Mouse (Mus musculus): ENCODE data around the gene Timm13.

Gene Timm13

DNA sequence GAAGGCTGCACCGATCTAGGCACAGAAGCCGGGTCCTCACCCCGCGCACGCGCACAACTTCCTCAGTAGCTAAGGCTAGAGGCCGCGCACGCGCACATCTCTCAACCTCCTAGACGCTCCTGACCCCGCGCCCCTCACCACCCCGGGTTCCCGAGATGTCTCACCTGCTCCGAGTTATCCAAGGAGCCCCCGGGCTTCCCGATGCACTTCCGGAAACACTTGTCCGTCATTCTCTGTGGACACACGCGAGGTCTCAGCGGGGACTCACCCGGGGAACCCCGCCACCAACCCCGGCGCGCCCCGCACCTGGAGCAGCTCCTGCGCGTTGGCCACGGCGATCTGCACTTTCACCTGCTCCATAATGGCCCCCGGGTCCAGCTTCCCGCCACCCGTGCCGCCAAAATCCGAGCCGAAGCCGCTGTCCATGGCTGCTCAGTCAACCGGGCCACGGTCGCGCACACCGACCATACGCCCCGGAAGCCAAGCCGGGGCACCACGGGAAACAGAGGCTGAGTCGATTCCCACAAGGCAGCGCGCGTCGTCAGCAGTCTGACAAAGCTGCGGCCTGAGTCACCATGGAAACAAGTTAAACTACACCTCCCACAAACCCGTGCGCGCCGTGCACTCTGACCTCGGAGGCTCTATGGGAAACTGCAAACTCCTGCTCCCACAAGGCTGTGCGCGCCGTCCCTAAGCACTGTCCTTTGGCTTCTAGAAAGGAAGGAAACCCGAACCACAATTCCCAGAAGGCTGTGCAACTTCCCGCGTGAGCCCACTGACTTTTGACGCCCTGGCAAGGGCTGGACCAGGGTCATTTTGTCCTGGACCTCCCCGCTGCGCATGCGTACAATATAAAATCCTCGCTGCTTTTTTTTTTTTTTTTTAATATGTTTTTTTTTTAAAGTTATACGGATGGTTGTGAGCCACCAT, at the start of gene Timm13:
Gene Timm13 (minus strand): TSS at position 652 of the 930 bp plus-strand sequence.
- DNase-seq (ENCODE audit: low spot score in 2 of 2), result peak; percentile 99 to 100

DNA sequence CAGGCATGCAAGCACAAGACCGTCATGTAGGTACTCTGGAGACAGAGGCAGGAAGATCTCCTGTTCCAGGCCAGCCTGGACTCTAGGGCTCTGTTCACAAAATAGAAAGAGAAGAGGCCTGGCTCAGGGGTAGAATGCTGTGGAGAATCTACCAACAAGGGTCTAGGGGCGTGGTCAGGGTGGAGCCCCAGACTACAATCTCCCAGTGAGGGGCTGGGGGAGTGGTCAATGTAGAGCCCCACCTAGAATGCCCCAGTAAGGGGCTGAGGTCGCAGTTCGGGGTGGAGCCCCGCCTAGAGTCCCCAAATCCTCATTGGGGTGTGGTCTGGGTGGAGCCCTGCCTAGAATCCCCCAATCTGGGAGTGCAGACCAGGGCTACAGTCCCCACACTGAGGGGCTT, 49.5 kb upstream of the Timm13 start:
- DNase-seq (ENCODE audit: low spot score in 2 of 2), result no peak

GRCm38 (mm10) chr10:80949081-80949480, 48.3 kb upstream of the Timm13 start:
- DNase-seq (ENCODE audit: low spot score in 2 of 2), result no peak

DNA sequence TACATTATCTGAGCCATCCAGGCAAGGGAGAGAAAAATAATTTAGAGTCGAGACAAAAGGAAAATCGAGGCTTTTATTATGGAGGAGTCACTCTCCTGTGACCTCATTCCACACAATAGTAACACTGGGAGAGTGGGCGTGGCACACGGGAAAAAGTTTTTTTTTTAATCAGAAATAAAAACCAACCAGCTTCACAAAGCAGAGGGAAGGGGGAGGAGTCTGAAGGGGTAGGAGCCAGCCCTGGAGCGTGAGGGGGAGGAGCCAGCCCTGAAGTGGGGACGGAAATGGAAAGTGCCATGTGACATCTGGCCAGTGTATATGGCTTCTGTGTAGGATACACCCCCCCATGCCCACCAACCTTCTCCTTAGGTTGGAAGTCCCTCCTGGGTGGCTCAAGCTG, 47.8 kb upstream of the Timm13 start:
- no peak for DNase-seq (ENCODE audit: low spot score in 2 of 2)

- DNase-seq (ENCODE audit: low spot score in 2 of 2), result no peak
These were observed 47.0 kb upstream of the Timm13 start for GRCm38 (mm10) chr10:80947802-80948201.

DNA sequence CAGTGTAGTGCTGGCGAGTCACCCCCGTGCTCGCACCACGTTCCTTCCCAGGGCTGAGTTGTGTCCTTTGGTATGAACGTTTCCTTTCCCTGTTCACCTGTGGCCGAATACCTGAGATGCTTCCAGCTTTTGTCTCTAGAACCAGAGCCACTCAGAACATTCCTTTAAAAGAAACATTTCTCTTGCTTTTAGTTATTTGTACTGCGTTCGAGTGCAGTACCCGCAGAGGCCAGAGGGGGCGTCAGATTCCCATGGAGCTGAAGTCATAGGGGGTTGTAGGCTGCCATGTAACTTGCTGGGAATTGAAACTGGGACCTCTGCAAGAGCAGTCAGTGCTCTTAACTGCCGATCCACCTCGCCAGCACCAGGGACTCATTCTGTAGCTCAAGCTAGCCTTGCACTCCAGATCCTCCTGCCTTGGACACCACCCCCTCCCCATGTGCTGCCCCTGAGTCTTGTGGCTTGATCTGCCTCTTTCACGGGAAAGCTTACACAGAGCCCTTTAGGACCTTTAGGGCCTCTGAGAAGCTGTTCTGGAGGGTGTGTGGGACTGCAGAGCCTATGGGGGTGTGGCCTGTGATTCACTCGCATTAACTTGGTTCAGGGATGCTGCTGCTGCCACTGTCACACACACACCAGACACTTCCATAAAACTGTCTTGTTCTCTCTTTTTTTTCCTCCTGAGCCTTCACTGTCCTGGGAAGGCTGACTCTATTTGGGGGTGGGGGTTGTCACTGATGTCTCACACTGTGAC, 46.1 kb upstream of the Timm13 start:
- DNase-seq (ENCODE audit: low spot score in 2 of 2), result no peak

DNA sequence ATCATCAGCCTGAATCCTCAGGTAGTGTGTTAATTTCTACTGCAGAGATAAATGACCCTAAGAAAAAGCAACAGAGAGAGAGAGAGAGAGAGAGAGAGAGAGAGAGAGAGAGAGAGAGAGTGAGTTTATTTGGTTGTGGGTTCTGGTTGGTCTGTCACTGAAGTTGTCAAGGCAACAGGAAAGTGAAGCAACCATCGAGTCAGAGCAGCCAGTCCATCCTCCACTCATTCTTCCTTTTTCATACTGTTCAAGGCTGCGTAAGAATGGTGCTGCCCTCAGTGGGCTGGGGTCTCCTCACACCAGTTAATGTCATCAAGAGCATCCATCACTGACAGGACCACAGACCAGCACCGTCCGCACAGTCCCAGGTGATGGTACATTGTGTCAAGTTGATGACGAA, 43.5 kb upstream of the Timm13 start:
- no peak for DNase-seq (ENCODE audit: low spot score in 2 of 2)

GRCm38 (mm10) chr10:80943701-80944100, 42.9 kb upstream of the Timm13 start:
- DNase-seq (ENCODE audit: low spot score in 2 of 2), result no peak

DNA sequence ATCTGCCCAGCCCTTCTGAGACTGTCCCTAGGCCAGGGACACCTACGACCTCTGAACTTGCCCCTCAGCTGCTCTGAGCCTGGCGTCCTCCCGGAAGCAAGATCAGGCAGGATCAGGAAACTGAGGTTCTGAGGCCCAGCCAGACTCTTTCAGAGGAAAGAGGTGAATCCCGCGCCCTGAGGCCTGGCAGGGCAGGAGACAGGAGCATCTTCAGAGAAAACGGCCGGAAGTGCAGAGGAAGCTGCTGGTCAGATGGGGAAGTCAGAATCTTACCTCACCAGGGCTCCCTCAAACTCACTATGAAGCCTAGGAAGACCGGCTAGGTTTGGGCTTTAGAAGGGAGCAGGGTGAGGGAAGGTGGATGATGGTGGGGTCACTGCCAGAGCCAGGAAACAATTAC, 42.1 kb upstream of the Timm13 start:
- no peak for DNase-seq (ENCODE audit: low spot score in 2 of 2)

DNA sequence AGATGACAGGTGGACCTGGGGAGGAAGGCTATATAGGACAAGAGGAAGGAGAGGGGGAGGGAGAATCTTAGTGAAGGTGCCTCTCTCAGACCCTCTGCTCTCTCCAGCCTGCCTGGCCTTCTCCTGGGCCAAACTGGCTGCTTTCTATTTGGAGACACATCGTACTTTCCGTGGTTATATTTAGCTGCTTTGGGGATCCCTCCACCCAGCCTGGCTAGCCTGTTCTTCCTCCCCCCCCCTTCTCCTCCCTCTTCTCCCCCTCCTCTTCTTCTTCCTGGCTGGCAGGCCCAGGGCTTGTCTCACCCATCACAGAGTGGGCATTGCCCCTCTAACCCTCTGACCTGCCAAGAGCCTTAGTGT, 40.2 kb upstream of the Timm13 start:
- no peak for DNase-seq (ENCODE audit: low spot score in 2 of 2)

DNA sequence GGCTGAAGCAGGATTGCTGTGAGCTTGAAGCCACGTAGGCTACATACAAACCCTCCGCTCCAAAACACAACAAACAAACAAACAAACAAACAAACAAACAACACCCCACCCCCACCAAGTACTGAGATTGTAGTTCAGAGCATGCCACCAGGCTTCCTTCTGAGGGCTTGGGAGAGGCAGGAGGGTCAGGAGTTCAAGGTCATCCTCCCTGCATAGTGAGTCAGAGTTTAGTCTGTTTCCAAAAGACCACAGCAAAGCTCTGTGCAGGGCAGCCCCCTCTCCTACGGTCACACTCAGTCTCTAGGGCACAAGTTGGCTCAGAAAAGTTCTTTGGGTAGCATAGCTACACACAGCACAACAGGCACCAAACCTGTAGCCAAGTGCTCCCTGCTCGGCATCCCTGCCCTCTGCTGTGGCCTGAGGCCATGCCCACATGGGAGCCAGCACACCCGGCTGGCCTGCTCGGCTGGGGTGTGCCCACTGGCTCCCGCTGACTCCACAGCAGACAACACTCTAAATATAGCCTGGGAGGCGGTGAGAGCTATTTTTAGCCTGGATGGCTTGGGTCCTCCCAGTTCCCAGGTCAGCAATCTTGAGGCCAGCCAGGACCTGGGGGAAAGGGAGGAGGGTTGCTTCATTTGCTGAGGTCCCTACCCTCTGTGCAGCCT, 39.7 kb upstream of the Timm13 start:
- no peak for DNase-seq (ENCODE audit: low spot score in 2 of 2)

- DNase-seq (ENCODE audit: low spot score in 2 of 2), result peak; percentile 76 to 82
These were observed 38.9 kb upstream of the Timm13 start for GRCm38 (mm10) chr10:80939671-80940070.

- DNase-seq (ENCODE audit: low spot score in 2 of 2), result no peak
These were observed 38.2 kb upstream of the Timm13 start for GRCm38 (mm10) chr10:80938831-80939550.

- DNase-seq (ENCODE audit: low spot score in 2 of 2), result no peak
These were observed 36.9 kb upstream of the Timm13 start for GRCm38 (mm10) chr10:80937646-80938045.

- no peak for DNase-seq (ENCODE audit: low spot score in 2 of 2)
These were observed 36.0 kb upstream of the Timm13 start for GRCm38 (mm10) chr10:80936810-80937164.

- peak in 1 of 2 experiments; percentile 52 for DNase-seq (ENCODE audit: low spot score in 2 of 2)
These were observed 35.5 kb upstream of the Timm13 start for GRCm38 (mm10) chr10:80936135-80936809.

GRCm38 (mm10) chr10:80935698-80936097, 34.9 kb upstream of the Timm13 start:
- no peak for DNase-seq (ENCODE audit: low spot score in 2 of 2)

DNA sequence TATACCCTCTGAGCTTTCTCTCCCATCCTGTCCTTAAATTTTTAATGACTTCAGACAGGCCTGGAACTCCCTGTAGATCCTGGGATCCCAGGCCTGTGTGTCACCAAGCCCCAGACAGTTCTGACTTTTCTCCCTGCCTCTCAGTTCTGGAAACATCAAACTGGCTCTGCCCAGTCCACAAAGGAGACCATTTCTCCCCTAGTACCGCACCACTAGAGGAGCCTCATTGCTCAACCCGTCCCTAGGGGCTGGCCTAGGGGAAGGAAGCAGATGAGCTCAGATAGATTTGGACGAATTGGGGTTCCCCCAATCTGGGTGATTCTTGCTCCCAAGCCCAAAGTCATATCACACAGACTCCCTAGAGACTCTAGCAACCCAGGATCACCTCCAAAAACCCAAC, 34.5 kb upstream of the Timm13 start:
- DNase-seq (ENCODE audit: low spot score in 2 of 2), result no peak

- DNase-seq (ENCODE audit: low spot score in 2 of 2), result no peak
These were observed 33.6 kb upstream of the Timm13 start for GRCm38 (mm10) chr10:80934136-80934985.

DNA sequence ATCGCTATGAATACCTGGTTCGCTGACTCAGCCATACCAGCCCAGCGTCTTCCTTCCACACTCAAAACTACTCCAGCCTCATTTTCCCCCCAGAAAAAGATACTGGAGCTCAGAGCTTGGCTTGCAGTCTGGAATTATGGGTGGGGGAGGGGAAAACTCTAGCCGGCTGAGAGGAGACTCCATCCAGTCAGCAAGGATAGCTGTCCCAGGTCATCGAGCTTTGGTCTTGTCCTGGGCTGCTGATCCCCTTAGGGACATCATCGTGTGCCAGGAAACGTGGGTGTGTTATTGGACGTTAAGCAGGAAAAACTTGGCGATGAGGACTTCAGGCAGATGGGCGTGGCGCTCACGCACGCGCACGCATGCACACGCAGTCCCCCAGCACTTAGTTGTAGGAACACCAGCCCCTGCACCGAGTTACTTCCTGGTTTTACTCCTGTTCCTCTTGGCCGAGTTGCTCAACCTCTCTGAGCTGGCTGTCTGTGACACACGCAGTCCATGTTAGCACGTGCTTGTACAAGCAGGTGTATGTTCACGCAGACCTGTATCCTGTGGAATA, 32.7 kb upstream of the Timm13 start:
- DNase-seq (ENCODE audit: low spot score in 2 of 2), result no peak
